Mouse (Mus musculus) liver, embryonic 14.5 days (tissue): ENCODE measurements at regions not wholly inside any gene's neighbourhood (a gene's known extent, or its start where the extent isn't known, plus 50 kb on each side); places are given as distances from the start of the nearest gene placed in this dataset.

ENCODE experiments used
- CTCF ChIP-seq: IDR thresholded peaks from 2 replicates; pipeline ENCODE4 v1.5.1; 2016; ENCODE audit warnings: antibody characterized with exemption, low read depth, control low read depth
- EP300 ChIP-seq: IDR thresholded peaks from 2 replicates; pipeline ENCODE4 v1.6.1; 2016; ENCODE audit warnings: antibody characterized with exemption, low read depth

DNA sequence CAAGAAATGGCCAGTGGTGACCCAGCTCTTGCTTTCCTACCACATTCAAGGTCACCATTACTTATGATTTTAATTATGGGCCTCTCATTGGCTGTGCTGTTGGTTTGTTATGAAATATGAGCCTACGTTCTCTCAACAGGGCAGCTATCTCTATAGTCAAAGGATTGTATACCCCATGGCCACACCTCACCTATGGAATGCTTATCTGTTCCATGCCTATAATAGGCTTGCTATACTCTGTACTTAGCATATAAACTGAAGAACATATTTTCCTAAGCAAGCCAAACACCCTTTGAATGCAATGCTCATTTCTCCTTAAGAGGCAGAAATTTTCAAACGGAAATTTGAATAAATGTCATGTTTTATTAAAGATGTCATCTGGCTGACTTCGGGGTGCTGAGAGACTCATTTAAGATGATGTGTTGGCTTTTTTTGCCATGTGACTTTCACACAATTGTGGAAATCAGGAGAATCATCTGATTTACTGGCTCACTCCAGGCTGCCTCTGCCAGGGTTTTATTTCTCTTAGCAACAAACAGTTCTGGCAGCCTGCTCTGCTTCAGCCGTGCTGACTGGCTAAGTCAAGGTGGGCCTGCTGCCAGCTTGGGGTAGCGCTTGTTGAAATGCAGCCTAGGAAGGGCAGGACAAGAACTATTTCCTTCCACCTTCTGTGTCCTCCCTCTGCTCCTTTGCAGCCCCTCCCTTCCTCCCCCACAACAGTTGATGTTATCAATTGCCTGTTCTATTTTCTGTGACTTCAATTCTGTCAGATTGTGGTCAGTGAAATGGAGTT, 102.0 kb upstream of the Nampt start:
- no peak for TF ChIP-seq CTCF
- TF ChIP-seq EP300 = no peak
